Mouse (Mus musculus): ENCODE results near the gene Tsfm. TPM values are rescaled to one million over a fixed set of nuclear protein-coding genes. Genes with fewer than 3 reads are reported as not detected.
"Not testable (repeated sequence)": the region's sequence is repeated elsewhere in the genome, so short reads cannot be mapped to it uniquely, and the experiment has no call there.

The Tsfm gene
- polyA plus RNA-seq (2015; fragmentation: Nextera tagmentation; extraction: Ambion mirVana): 78.2 and 84.5 TPM in 2 replicates

DNA sequence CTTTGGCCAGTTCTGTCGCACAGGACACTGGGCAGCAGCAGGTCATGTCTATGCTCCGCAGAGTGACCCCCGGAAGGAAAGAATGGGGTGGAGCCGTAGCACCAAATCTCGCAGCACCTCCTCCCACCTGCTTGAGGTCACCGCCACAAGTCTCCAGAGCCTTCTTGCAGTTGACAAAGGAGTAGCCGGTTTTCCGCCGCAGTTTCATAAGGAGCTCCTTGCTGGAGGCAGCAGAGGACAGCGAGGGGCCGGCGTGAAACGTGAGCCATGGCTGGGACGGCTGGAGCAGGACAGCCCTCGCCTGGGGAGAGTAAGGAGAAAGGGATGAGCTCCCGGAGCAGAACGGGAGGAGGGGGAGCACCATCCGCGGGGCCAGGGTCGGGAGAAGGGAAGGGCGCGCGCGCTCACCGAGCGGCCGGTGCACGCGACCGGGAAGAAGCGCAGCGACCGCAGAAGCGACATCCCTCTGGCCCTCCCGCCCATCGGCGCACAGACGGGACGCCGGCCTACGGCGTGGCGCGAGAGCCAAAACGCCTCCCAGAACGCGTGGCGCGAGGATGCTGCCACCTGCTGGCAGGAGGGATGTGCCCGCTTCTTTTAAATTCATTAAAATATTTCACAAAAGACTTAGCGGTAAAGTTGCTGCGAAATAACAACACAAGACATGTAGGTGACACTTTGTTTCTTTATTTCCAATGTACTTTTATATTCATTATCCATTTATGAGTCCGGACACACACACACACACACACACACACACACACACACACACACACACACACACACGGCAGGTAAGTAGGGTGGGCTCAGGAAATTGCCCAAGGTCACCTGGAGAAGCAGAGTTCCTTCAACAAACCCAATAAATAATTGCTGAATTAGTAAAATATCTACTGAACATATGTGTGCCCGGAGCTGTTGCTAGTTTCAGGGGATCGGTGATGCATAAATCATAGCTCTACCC lies at the start of gene Tsfm:
Tsfm (minus strand) TSS at position 505 of the 961 bp plus-strand sequence.
- WGBS: 5% methylated on average over 56 of the region's 56 CpGs
- Histone ChIP-seq H3K4me2 (peak within 1 kb of the TSS; percentile 89), H3K27me3 (no peaks in the 10 kb centered on the region), H3K36me3 (peaks cover 39% of the 10 kb centered on the region), H3K27ac (peak within 1 kb of the TSS; percentile 55; the same call in 1 of the 2 replicates), H3K4me3 (peak within 1 kb of the TSS; percentile 91), H3K9ac (peak within 1 kb of the TSS; percentile 92), H3K9me3 (no peaks in the 10 kb centered on the region), H3K4me1 (peaks cover 10% of the 10 kb centered on the region)
- peak; percentile 74; the same call in 1 of the 2 replicates for ATAC-seq (ENCODE audit: insufficient number of reproducible peaks, insufficient read depth, low FRiP score, low TSS enrichment, low read depth)

DNA sequence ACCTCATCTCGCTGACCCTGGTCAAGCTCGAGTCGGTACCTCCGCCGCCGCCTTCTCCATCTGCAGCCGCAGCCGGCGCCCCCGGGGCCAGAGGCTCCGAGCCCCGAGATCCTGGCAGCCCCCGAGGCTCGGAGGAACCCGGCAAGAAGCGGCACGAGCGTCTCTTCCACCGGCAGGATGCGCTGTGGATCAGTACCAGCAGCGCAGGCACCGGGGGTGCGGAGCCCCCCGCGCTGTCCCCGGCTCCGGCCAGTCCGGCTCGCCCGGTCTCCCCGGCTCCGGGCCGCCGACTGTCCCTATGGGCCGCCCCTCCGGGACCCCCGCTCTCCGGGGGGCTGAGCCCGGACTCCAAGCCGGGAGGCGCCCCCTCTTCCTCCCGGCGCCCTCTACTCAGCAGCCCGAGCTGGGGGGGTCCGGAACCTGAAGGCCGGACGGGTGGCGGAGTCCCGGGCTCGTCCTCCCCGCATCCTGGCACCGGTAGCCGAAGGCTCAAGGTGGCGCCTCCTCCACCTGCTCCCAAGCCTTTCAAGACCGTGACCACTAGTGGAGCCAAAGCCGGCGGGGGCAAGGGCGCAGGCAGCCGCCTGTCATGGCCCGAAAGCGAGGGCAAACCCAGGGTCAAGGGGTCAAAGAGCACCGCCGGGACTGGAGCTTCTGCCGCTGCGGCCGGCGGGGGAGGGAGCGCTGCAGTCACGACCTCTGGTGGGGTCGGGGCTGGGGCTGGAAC lies 49.2 kb upstream of the Tsfm start:
- Histone ChIP-seq H3K9ac (peak overlapping the region; percentile 74), H3K36me3 (no peaks in the 10 kb centered on the region), H3K27me3 (peaks cover 98% of the 10 kb centered on the region), H3K4me1 (peaks cover 38% of the 10 kb centered on the region), H3K9me3 (no peaks in the 10 kb centered on the region), H3K4me2 (peak overlapping the region; percentile 99), H3K4me3 (peak overlapping the region; percentile 63), H3K27ac (no peak overlapping the region)
- ATAC-seq (ENCODE audit: insufficient number of reproducible peaks, insufficient read depth, low FRiP score, low TSS enrichment, low read depth): peak; percentile 23; the same call in 1 of the 2 replicates
- 2% methylated on average over 67 of the region's 70 CpGs for WGBS

DNA sequence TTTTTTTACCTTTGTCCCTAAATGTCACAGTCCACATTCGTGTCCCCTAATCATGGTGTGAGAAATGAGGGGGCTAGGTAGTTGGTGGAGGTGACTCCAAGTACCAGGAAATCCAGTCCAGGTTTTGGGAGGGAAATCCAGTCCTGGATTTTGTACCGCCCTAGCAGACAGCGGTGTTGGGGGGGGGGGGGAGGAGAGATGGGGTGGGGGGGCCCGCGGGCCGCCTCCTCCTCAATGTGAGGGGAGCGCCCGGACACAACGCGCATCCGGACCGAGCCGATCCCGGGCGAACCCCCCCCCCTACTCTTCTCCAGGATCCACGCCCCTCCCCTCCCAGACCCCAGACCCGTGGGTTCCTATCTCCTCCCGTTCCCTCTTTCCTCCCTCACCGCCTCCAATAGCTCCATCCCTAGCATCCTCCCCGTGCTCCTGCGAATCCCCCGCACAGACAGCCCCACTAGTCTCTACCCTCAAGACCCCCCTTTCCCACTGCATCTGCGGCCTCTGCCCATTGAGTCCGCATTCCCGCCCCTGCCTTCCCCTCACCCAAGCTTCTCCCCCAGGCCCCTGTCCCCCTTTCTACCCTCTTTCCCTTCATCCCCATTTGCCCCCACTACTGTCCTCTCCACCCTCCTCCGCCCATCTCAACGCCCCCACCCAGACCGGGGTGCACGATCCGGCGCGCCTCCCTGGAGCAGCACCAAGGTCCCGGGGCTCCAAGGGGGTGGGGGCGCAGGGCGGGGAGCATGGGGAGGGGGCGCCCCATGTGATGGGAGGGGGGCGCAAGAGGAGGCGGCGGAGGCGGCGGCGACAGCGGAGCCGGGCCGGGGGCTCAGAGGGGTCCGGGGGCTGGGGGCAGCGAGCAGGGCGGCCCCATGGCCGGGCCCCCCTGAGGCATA lies 48.3 kb upstream of the Tsfm start:
- Histone ChIP-seq H3K9ac (peak overlapping the region; percentile 74), H3K27me3 (peaks cover 89% of the 10 kb centered on the region), H3K36me3 (no peaks in the 10 kb centered on the region), H3K4me3 (peak overlapping the region; percentile 63), H3K9me3 (no peaks in the 10 kb centered on the region), H3K4me1 (peaks cover 38% of the 10 kb centered on the region), H3K4me2 (peak overlapping the region; percentile 99), H3K27ac (no peak overlapping the region)
- WGBS: under 1% methylated on average over 42 of the region's 49 CpGs
- peak; percentile 45; the same call in 1 of the 2 replicates for ATAC-seq (ENCODE audit: insufficient number of reproducible peaks, insufficient read depth, low FRiP score, low TSS enrichment, low read depth)

DNA sequence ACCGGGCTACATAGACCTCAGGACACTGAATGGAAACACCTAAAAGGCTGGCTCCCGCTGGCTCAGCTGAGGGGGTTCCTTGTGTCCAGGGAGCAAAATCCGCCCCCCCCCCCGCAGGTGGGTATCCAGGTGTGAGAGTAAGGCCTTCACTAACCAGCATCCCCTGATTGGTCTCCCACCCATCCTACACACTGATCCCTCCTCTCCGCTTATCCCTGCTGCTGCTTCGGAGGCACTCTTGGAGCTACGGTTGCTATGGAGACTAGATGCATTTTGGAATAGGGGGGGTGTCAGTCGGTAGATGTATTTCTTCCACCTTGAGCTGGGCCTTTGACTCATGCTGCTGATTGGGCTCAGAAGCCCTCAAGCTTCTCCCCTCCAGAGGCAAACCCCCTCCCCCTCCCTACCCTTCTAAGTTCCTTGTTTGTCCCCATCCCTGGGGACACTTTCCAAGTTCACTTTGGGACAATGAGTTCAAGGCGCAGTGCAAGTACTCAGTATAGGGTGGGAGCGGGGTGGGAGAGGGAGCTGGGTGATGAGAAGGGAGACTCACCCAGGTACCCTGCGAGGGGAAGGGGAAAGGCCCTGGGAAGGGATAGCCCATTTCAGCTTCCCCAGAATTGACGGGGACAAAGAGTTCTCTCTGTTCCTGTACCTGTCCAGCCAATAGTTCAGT lies 47.5 kb upstream of the Tsfm start:
- peak overlapping the region; percentile 63 for H3K4me3 ChIP-seq
- whole genome bisulfite sequencing: 4% methylated on average over 12 of the region's 12 CpGs
- H3K36me3 ChIP-seq: no peaks in the 10 kb centered on the region
- H3K27me3 ChIP-seq: peaks cover 82% of the 10 kb centered on the region
- peak overlapping the region; percentile 99 for H3K4me2 ChIP-seq
- ATAC-seq (ENCODE audit: insufficient number of reproducible peaks, insufficient read depth, low FRiP score, low TSS enrichment, low read depth): no peak
- no peak overlapping the region for H3K27ac ChIP-seq
- no peaks in the 10 kb centered on the region for H3K9me3 ChIP-seq
- H3K9ac ChIP-seq: no peak overlapping the region
- H3K4me1 ChIP-seq: peaks cover 38% of the 10 kb centered on the region

DNA sequence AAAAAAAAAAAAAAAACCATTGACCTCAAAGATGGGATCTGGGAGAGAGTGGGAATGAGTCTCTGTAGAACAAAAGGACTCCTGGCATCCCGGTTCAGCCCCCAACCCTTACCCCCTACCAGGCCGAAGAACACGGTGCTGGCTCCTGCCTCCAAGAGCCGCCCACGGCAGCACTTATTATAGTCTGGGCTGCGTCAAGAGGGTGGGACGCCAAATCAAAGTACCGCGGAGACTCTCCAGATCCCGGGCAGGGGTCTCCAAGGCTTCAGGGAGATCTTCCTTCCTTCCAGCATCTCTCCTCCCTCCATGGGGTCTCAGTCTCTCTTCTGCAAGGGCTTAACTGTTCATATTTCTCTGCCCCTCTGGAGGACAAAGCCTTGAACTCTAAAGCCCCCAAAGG lies 46.9 kb upstream of the Tsfm start:
- peaks cover 38% of the 10 kb centered on the region for H3K4me1 ChIP-seq
- H3K36me3 ChIP-seq: no peaks in the 10 kb centered on the region
- H3K9me3 ChIP-seq: no peaks in the 10 kb centered on the region
- peak overlapping the region; percentile 99; the same call in 1 of the 2 replicates for H3K4me2 ChIP-seq
- 2% methylated on average over 10 of the region's 10 CpGs for WGBS
- no peak overlapping the region for H3K9ac ChIP-seq
- ATAC-seq (ENCODE audit: insufficient number of reproducible peaks, insufficient read depth, low FRiP score, low TSS enrichment, low read depth): no peak
- H3K4me3 ChIP-seq: no peak overlapping the region
- H3K27ac ChIP-seq: no peak overlapping the region
- H3K27me3 ChIP-seq: peaks cover 75% of the 10 kb centered on the region

DNA sequence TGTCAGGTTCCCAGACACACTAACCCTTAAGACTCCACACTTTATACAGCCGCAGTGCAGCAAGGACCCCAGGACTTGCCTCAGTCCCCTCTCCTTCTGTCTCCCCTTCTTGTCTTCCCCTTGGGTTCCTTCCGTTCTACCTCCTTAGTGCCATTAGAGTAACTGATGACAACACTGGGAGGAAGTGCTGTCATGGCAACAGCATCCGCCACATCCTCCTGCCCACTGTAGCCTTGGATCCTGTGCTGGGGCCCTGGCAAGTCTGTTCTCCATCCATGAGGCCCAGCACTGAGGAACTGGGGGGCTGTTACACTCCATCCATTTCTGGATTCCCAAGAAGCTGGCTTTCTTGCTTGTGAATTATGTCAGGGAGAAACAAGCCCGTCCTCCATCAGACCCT lies 45.4 kb upstream of the Tsfm start:
- Histone ChIP-seq H3K9ac (no peak overlapping the region), H3K27me3 (peaks cover 61% of the 10 kb centered on the region), H3K36me3 (no peaks in the 10 kb centered on the region), H3K27ac (no peak overlapping the region), H3K9me3 (no peaks in the 10 kb centered on the region), H3K4me1 (peaks cover 31% of the 10 kb centered on the region), H3K4me3 (no peak overlapping the region), H3K4me2 (no peak overlapping the region)
- 46% methylated on average over 4 of the region's 4 CpGs for WGBS
- no peak for ATAC-seq (ENCODE audit: insufficient number of reproducible peaks, insufficient read depth, low FRiP score, low TSS enrichment, low read depth)

DNA sequence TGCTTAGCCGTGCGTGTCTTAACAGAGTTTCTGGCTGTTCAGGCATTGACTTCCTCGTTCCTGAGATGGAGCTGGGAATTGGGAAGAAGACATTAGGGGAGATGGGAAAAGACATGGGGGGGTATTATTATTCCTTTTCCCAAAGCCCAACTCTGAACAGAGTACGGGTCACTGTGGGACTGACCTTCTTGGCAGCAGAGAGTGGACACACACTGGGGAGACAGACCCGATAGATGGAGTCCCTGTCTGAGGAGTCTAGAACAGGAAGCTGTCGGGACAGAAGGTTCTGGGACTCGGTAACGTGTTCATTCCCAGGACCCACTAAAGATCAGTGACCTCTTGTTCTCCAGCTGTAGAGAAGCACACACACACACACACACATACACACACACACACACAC lies 45.0 kb upstream of the Tsfm start:
- Histone ChIP-seq H3K9me3 (no peaks in the 10 kb centered on the region), H3K4me2 (no peak overlapping the region), H3K4me3 (no peak overlapping the region), H3K27ac (no peak overlapping the region), H3K36me3 (no peaks in the 10 kb centered on the region), H3K4me1 (peaks cover 31% of the 10 kb centered on the region), H3K27me3 (peaks cover 57% of the 10 kb centered on the region), H3K9ac (no peak overlapping the region)
- ATAC-seq (ENCODE audit: insufficient number of reproducible peaks, insufficient read depth, low FRiP score, low TSS enrichment, low read depth): no peak
- 72% methylated on average over 8 of the region's 8 CpGs for WGBS

DNA sequence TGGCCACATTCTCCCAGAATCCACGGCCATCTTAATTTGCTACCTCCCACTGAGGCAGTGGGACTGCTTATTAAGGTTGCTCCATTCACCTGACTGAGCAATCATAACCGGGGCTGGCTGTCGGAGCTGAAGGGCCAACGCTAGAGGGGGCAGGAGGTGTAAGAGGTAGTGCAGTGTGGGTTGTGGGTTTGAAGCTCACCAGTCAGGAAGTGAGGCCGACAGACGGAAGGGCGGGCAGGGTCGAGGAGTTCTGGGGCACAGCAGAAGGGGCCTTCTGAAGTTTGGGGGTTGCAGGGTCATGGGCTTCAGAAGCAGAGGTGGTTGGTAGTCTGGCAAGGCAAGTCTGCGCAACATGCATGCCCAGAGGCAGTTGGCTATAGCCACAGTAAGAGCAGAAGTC lies 44.4 kb upstream of the Tsfm start, which contains the start of gene Agap2:
Agap2 (plus strand) TSS at position 205 of the 400 bp plus-strand sequence.
- 63% methylated on average over 9 of the region's 9 CpGs for WGBS
- Histone ChIP-seq H3K27me3 (peaks cover 51% of the 10 kb centered on the region), H3K4me3 (no peak within 1 kb of the TSS), H3K9ac (no peak within 1 kb of the TSS), H3K27ac (no peak within 1 kb of the TSS), H3K9me3 (no peaks in the 10 kb centered on the region), H3K4me1 (peaks cover 25% of the 10 kb centered on the region), H3K4me2 (no peak within 1 kb of the TSS), H3K36me3 (no peaks in the 10 kb centered on the region)
- ATAC-seq (ENCODE audit: insufficient number of reproducible peaks, insufficient read depth, low FRiP score, low TSS enrichment, low read depth): no peak

DNA sequence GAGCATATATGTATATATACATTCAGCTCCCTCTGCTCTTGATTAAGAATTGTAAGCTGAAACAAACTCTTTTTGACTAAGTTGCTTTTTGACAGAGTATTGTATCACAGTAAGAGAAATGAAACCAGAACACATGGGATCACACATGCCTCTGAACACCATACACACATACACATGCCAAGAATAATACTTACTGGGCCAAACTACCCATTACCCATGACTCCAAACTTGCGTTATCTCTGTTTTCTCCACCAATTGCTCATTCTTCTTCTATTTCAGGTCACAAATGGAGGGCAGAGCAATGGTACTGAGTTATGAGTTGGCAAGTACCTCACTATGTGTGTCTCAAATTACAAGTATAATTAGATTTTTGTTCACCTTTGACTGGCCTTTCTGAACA lies 43.3 kb upstream of the Tsfm start:
- H3K27ac ChIP-seq: no peak overlapping the region
- H3K9me3 ChIP-seq: no peaks in the 10 kb centered on the region
- 85% methylated on average over 1 of the region's 1 CpGs for whole genome bisulfite sequencing
- H3K27me3 ChIP-seq: peaks cover 40% of the 10 kb centered on the region
- no peaks in the 10 kb centered on the region for H3K36me3 ChIP-seq
- H3K4me2 ChIP-seq: no peak overlapping the region
- ATAC-seq (ENCODE audit: insufficient number of reproducible peaks, insufficient read depth, low FRiP score, low TSS enrichment, low read depth): no peak
- no peak overlapping the region for H3K9ac ChIP-seq
- H3K4me3 ChIP-seq: no peak overlapping the region
- peaks cover 23% of the 10 kb centered on the region for H3K4me1 ChIP-seq

DNA sequence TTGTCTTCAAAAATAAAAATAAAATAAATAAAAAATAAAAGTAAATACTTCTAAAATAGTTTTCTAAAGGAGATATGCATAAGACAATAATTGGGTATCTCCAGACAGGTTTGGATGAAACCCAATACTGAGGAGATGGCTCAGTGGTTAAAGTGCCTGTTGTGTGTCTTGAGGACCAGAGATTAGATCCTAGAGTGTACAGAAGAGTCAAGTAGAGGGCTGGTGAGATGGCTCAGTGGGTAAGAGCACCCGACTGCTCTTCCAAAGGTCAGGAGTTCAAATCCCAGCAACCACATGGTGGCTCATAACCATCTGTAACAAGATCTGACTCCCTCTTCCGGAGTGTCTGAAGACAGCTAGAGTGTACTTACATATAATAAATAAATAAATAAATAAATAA lies 42.3 kb upstream of the Tsfm start:
- not testable (repeated sequence) for H3K9me3 ChIP-seq; H3K27ac ChIP-seq; H3K4me2 ChIP-seq; ATAC-seq (ENCODE audit: insufficient number of reproducible peaks, insufficient read depth, low FRiP score, low TSS enrichment, low read depth); H3K9ac ChIP-seq; H3K36me3 ChIP-seq; H3K4me3 ChIP-seq
- H3K4me1 ChIP-seq: peaks cover 27% of the 10 kb centered on the region
- H3K27me3 ChIP-seq: peaks cover 31% of the 10 kb centered on the region
- 78% methylated on average over 2 of the region's 2 CpGs for WGBS
